Mouse (Mus musculus): ENCODE measurements at regions not wholly inside any gene's neighbourhood (a gene's known extent, or its start where the extent isn't known, plus 50 kb on each side); places are given as distances from the start of the nearest gene placed in this dataset.
A peak's percentile ranks its signal among the peaks of the same experiment; 100 is the strongest.

DNA sequence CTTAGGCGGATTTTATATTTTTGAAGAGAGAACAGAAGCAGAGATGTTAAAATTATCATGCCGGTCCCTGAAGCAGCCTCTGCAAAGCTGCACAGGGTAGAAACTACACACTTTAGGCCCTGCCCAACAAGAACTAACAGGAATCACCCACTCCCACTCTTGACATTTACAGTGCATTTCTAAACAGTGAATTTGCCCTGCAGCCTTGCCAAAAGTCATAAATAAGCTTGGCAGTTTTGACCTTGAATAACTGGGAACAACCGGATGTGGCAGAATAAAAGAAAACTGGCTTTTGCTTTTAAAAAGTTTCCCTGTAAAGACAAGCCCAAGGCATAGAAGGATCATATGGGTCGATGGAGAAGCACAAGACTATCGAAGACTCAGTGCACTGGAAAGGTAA lies 460.1 kb upstream of the Grid2 start:
- DNase-seq = peak; percentile 3
